Mouse (Mus musculus) olfactory bulb, adult 2 months (tissue): ENCODE data around the gene Abca14.

Source experiments
- CTCF ChIP-seq: fragments of 200-500 bp; IDR thresholded peaks from 2 replicates; pipeline ENCODE4 v1.5.1; 2012; ENCODE audit warnings: low read depth, mild to moderate bottlenecking, low read length, moderate library complexity; ENCODE audit not compliant: insufficient read depth
- POLR2A ChIP-seq: fragments of 200-500 bp; IDR thresholded peaks from 2 replicates; pipeline ENCODE4 v1.6.1; 2012; ENCODE audit warnings: mild to moderate bottlenecking, low read depth, low read length, moderate library complexity; ENCODE audit not compliant: insufficient read depth

GRCm38 (mm10) chr7:120322963-120323362 is 119.2 kb downstream of the Abca14 start:
- TF ChIP-seq POLR2A = no peak
- TF ChIP-seq CTCF = no peak
